Mouse (Mus musculus) gastrocnemius, postnatal 25 days (tissue): ENCODE results near the gene Apoh. TPM values are rescaled to one million over a fixed set of nuclear protein-coding genes. Genes with fewer than 3 reads are reported as not detected.

Experiments used
- DNase-seq: peaks from one replicate; pipeline ENCODE4 v3.0.0; 2022
- total RNA-seq, 2 experiments: library from RNA; stranded (reverse); gene quantifications; 1 replicate in 1 of 2; 2 replicates in 1 of 2; pipeline ENCODE4 v1.2.3; 2021

Gene Apoh
- total RNA-seq, 2 experiments from 2014 or later: 0.84 to 0.96 TPM

DNA sequence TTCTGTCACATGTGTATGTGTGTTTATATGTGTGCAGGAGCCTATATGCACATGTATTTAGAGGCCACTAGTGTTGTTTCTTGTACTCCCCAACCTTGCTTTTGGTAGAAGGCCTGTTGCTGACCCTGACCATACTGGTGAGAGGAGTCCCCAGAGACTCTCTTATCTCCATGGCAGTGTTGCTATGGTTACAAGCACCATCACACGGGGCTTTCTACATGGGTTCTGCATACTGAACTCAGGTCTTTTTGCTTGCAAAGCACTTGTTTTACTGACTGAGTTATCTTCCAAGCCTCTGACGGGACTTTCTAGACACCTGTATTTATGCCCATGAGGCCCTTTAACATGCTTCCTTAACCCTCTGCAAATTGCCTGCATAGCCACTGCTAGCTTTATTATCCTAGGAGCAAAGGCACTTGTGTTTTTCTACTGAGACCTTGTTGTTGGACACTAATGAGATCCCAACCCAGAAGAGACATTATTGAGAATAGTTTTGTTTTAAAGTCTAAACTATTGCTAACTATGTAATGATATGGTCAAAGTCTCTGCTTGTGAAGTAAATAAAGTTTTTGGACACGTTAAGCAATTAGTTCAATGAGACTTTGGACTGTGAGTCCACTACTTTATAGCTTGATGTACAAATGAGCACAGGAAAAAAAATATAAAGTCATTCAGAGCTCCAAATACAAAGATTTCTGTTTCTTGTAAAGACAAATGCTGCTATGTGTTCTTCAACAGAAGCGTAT, 41.9 kb downstream of the Apoh start:
- no peak for DNase-seq

DNA sequence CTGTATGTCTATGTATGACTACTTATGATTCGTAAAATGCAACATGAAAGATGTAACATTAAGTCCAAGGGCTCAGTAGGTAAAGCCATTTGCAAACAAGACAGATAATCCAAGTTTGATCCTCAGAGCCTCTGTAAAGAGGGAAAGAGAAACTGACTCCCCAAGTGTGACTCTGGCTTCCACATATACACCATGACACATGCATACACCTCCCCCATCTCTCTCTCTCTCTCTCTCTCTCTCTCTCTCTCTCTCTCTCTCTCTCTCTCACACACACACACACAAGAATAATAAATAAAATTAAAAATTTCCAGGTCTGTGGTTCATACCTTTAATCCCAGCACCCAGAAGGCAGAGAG, 42.5 kb downstream of the Apoh start:
- DNase-seq: no peak

DNA sequence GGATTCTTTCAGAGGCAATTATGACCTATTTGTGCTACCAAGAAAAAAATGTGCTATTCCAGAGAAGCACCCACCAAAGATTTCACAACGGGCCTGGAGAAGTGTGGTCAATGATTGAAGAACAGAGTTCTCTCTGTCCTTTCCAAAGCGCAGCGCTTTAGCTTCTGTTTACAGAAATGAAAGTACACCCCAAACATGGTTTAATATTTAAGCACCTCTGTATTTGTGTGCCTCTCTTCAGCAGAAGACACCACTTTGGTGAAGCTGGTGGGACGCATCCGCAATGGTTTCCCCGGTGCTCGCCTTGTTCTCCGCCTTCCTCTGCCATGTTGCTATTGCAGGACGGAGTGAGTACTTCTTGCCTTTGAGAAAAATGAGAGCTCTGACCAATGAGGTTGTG, 51.9 kb downstream of the Apoh start:
- DNase-seq: no peak

DNA sequence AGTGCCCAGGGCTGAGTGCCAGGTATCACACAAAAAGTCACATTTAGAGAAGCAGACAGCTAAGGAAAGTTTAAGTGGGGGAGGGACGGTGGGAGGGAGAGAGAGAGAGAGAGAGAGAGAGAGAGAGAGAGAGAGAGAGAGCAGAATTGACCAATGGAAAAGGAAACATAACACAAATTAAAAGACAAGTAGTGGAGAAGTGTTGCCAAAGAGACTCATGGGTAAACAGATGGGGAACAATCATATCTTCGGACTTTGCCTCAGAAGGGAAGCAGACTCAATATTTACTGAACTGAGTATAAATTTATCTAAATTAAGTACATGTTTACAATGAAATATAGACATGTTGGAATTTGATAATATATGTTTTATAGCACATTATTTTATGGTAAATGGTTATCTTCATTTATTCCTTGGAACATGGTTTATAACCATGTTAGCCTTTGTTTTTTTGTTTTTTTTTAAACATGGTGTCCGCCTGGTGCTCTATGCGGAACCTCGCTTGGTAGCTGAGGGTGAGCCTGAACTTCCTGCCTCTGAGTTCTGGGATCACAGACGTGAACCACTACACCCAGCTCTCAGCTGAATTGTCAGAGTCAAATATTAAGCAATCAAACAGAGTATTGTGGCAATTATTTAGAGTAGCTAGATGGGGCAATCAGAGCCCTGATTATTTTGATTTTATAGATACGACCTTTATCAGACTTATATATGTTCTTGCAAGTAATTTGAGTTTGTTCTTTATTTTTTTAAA, 53.1 kb downstream of the Apoh start:
- DNase-seq: no peak

DNA sequence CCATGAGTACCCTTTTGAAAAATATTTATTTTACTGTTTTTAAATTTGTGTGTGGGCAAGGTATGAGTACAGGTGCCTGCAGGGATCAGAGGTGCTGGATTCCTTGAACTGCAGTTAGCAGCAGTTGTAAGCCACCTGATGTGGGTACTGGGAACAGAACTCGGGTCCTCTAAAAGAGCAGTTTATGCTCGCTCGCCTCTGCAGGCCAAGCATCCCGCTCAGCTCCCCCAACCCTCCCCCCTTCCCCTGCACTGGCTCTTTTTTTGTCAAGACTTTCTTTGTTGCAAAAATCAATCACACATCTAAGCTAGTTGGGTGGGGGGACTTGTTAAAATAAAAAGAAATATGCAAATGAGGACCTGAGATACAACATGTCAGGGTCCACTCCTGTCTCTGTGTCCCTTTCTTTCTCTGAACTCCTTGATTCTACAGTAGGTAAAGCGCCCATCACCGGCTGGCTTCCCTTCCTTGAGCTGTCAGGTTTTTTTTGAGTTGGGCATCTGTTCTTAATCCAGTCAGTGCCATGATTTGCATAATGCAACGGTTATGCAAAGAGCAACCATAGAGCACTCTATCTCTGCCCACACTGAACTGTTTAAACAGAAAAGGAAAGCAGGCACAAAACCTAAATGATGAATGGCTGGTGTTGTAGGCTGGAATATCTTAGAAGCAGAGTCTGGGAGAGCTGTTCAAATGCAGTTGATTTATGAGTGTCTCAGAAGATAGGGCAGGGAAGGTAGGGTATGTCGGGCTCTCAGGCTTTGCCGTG, 66.9 kb downstream of the Apoh start:
- DNase-seq: no peak

DNA sequence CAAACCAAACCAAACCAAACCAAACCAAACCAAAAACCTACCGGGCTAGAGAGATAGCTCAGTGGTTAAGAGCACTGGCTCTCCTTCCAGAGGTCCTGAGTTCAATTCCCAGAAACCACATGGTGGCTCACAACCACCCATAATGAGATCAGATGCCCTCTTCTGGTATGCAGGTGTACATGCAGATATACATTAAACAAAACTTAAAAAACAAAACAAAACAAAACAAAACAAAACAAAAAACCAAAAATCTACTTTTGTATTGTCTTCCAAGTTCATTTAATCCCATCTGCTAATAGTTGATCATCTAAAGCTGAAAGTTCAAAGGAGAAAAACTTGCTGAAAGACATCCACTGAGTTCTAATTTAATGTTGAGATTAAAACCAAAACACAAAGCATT, 73.2 kb downstream of the Apoh start:
- no peak for DNase-seq

DNA sequence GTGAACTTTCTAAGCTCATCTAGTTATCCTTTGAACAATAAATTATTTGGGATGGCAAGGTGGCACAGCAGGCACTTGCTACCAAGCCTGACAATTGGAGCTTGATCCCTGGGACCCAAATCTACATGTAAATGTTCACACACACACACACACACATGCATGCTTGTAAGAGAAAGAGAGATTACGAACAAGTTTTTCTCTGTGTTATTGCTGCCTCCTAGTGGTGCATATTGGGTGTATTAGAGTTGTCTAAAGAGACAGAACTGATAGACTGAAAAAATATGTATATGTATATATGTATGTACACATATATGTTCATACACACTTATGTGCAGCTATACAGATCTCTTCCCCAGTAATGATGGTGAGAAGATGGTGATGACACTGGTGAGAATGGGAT, 75.4 kb downstream of the Apoh start:
- DNase-seq: no peak

DNA sequence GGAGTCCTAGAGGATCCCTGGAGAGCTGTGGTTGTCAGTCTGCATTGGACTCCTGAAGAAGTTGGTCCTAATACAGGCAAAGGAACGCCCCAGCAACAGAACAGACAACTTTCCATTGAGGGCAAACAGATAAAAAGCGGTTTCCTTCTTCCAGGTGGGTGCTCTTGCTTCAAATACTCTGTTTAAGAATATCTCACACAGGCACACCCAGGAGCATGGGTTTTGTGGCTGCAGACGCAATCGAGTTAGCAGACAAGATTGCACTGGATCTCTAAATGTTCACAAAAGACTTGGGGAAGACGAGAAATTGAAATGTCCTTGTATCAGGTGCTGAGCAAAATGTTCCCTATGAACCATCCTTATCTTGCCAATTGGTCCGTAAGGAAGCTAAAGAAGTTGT, 76.1 kb downstream of the Apoh start:
- no peak for DNase-seq

DNA sequence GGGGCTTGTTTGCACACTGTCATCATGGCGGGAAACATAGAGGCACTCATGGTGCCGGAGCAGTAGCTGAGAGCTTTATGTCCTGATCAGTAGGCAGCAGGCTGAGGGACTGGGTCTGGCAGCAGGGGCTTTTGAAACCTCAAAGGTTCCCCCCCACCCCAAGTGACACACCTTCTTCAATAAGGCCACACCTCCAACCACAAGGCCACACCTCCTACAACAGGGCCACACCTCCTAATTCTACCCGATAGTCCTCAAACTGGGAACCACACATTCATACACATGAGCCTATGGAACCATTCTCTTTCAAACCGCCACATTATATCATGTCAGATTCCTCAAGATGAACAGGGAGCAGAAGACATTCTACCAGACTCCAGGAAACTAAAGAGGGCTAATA, 77.6 kb downstream of the Apoh start:
- DNase-seq: no peak

DNA sequence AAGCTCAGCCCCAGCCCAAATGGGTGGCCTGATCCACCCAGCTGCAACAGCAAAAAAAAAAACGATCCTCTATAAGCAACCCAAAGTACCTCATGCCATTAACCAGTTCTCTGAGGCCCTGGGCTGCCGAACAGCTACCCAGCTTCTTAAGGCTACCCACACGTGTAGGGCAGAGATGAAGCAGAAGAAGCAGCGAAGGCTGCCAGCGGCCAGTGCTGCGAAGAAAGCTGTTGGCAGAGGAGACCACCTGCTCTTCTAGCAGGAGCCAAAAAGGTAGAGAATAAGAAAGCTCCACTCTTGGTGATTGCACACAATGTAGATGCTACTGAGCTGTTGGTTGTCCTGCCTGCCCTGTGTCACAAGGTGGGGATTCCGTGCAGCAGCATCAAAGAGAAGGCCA, 80.1 kb downstream of the Apoh start:
- no peak for DNase-seq

DNA sequence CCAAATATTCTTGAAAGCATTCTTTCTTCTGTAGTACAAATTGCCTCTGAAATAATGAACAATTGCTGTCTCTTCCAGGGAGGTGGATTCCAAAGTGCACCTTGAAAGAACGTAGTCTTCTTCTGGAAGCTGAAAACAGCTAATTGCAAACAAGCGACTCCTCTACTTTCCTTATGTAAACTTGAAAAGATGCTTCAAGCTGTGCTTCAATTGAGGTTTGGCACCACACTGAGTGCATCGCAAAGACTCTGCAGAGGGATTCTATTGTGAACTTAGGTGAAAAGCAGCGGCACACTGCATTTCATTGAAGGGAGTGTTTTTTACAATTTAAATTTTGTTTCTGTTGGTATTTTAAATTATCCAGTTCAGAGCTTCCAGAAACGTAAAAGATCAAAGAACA, 81.0 kb downstream of the Apoh start:
- no peak for DNase-seq

DNA sequence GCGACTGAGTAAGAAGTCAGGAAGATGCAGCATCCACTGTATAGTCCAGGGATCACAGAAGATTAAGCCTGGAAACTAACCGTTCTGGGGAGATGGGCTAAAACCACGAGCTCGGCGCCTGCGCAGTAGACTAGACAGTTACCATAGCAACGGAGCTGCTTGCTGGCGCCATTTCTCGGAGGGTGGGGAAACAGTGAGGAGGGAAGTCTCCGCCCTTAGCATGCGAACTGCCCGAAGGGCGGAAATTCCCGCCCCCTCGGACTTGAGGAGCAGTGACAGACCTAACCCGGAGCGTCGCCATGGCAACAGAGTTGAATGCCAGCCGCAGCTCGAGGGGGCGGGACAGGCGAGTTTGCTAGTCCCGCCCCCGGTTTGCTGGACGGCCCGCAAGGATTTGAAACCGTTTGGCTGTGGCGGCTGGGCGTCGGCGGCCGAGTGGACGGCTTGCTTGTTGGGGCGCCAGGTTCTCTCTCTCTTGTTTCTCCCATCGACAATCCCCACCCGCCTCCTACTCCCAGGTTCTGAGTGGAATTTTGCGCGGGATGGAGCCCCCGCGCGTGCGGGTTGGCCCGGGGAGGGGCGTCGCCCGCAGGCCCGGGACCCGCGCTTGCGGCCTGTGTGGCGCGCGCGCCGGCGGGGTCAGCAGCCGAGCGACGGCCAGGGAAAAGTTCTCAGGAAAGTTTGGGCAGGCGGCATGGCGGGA, 81.9 kb downstream of the Apoh start, which contains the start of gene Cep112:
Cep112 (plus strand) TSS at position 304 of the 703 bp plus-strand sequence.
- DNase-seq: peak; percentile 96

DNA sequence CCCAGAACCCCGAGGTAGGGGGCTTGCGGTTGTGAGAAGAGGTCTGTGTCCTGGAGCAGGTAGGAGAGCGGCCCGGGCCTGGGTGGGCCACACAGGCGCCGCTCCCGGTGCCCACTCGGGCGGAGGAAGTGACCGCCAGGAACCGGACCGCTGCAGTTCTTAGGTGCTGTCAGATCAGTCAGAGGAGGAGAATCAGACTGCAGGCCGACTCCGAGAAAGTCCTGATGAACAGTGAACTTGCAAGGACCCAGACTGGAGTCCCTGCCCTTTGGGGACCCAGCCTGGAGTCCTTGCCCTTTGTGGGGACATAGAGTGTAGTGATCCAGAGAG, 82.4 kb downstream of the Apoh start:
- peak; percentile 24 for DNase-seq

DNA sequence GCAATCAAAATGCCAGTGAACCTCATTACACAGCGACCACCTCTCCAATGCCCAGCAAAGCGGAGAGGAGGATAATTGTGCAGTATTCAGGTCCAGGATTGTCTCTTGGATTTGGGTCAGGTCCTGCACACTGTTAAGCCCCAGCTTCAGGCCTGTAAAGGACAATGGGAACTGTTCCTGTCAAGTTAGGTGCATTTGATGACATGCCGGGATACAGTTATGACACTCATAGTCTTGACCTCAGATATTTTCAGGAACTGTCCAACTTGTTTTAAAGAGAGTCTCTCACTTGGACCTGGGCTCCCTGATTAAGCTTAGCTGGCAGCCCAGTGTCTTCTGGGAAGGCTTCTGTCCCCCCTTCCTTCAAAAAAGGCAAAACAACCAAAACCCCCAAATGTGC, 82.9 kb downstream of the Apoh start:
- no peak for DNase-seq

DNA sequence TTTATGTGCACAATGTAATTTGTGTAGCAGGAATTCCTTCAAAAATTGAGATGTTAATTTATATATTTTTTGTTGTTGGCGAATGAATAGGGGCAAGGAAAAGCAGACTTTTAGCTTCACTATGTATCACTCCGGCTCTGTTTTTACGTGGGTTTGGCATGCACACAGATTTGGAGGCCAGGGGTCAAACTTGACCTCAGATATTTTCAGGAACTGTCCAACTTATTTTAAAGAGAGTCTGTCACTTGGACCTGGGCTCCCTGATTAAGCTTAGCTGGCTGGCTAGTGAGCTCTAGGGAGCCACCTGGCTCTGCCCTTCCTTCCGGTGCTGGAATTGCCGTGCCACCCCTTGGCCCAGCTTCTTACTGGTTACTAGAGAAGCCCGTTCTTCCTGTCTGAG, 84.0 kb downstream of the Apoh start:
- DNase-seq: no peak

DNA sequence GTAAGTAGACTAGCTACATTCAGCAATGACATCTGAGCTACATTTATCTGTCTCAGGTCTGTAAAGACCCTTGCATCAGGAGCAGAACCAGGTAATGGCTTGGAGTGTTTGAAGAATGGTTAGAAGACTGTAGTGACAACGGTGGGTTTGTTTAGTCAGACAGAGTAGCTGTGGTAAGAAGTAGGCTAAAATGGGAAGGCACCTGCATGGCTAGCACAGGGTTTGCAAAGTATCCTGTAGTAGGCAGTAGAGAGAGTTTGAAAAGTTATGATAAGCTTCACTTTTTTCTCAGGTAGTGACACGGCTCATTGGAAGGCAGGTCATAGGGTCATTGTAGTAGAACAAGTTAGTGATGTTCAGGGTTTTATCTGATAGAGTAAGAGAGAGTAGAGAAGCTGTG, 85.9 kb downstream of the Apoh start:
- no peak for DNase-seq

DNA sequence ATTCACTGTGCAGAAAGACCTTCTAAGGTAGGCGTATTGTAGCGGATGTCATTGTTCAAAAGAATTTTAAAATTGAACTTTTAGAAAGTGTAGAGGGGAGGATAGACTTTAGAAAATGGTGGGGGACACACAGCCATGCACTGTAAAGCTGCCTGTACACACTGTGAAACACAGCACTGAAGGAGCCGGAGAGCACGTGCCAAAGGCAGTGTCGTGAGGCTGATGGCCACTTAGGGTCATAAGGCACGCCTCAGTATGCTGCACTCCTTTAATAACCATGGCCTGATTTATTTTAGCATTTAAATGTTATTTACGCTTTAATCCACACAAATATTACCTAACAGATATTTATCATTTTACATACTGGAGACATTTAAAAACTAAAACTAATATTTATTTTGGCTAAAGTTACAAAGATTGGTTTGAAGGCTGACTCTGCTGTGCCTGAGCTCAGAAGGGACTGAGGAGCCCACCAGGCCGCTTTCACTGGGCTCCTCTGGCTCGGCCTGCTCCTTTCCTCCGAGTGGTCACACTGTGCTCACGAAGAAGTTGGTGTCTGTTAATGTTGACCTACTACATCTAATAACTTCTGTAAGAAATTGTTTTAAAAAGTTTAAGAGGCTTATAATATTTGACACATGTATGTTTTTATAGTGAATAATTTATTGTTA, 100.9 kb downstream of the Apoh start:
- DNase-seq: no peak

DNA sequence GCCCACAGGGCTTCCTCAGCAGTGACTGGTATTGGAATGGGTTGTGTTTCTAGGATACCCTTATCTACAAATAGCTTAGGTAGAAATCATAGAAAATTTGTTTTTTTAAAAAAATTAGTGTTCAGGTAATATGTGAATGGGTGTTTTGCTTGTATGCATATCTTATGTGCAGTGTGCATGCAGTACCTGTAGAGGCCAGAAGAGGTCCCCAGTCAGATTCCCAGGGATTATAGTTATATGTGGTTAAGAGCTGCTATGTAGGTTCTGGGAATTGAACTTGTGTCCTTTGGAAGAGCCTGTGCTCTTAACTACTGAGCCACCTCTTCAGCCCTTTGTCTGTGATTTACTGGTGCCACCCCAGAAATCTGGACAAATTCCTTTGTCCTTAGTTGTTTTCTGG, 104.0 kb downstream of the Apoh start:
- no peak for DNase-seq

DNA sequence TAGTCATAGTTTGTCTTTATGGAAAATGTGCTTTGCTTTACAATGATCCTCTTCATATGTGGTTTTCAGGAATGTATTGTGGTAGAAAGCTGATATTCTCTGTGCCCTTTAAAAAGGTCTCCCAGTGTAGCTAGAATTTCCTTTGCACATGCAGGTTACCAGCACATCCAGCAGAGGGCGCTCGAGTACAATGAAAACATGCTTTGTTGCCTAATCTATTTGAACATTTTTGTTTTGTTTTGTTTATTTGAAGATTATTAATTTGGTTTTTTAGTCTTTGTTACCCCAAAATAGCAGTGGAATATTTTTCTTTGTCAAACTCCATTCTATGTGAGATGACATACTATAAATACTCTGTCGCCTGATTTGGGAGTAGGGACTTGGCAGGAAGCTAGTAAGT, 106.7 kb downstream of the Apoh start:
- DNase-seq: no peak

DNA sequence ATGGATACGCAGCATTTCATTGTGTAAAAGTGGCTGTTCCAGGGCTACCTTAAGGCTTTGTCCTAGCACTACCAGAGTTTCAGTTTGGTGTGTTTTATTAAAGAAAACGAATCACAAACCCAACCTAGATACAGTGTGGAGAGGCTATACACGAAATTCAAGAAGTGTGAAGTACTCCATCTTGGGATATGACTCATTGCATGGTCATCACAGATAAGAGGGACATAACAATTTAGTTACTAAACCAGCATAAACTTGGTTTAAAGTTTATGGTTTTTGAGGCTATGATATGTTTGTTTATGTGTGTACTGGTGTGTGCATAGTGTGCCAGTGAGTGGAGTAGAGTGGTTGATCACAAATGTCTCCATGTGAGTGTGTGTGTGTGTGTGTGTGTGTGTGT, 116.4 kb downstream of the Apoh start:
- DNase-seq: no peak
